Mouse (Mus musculus): ENCODE measurements around the gene Zbtb24.

DNA sequence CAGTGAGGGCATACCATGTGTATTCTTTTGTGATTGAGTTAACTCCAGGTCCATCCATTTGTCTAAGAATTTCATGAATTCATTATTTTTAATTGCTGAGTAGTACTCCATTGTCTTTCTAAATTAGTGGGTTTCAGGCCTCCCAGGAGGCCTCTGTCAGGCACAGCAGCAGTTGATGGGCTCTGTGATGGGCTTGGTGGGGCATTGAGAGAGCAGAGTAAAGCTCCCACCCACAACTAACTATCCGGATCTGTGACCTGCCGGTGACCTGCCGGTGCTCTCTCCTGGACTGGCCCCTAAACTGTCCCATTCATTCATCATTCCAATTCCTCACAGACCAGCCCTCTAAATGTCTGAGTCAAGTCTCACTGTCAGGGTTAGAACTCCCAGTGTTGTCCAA is 49.1 kb upstream of the Zbtb24 start:
- TF ChIP-seq CTCF (IDR thresholded peaks at IDR 0.05; ENCODE audit: borderline replicate concordance, insufficient read depth, low read length) (no peak), POLR2A (IDR thresholded peaks at IDR 0.05; ENCODE audit: low read depth, low read length) (no peak)

Data from embryonic fibroblast, embryonic 13.5 days (primary cell).